ENCODE assay signal across 8 mouse cellular contexts in the genomic region with DNA sequence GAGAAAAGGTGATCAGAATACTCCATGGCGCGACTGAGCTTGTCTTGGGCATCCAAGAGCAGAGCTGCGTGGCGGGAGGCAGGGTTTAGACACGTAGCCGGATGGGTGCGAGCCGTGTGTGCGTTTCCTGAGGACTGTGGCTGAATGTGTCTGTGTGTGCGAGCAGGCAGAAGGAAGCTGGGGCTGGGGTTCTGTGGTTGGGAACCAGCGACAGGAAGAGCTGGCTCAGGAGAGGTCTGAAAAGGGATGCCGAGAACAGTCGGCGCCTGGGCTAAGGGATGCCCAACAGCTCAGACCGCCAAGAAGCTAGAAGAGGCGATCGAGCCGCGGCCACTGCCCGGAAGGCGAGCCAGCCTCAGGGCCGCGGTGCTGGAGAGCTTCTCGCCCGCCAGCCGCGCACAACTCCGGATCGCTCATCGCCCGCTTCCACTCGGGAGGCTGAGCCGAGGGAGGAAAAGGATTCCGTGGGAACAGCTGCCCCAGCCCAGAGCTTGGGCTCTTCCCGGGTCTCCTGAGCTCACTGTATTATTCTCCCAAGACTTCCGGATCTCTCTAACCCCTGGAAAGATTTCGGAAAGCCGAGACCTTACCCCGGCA.
DNase-seq lines count a peak whose midpoint lies in the region; ATAC-seq lines count a peak whose summit lies in the region.

No protein-coding gene starts in this region.

- H3K27ac ChIP-seq in forebrain, embryonic 12.5 days = peak overlapping the region; percentile 91
- no peak overlapping the region for H3K27ac ChIP-seq in intestine, embryonic 16.5 days (ENCODE audit: low read length)
- H3K27ac ChIP-seq in midbrain, embryonic 11.5 days (ENCODE audit: low read depth, low read length) = peak overlapping the region; percentile 22; the same call in 1 of the 2 replicates

- no peak for ATAC-seq in forebrain, embryonic 12.5 days (ENCODE audit: low FRiP score)
- peak; percentile 5; the same call in 1 of the 2 replicates for ATAC-seq in intestine, embryonic 16.5 days
- ATAC-seq in midbrain, embryonic 11.5 days (ENCODE audit: low FRiP score) = no peak

- H3K4me3 ChIP-seq in forebrain, embryonic 12.5 days (replicated peaks) = peak overlapping the region; percentile 73
- H3K4me3 ChIP-seq in intestine, embryonic 16.5 days (ENCODE audit: low read length) = peak overlapping the region; percentile 73
- peak overlapping the region; percentile 68 for H3K4me3 ChIP-seq in midbrain, embryonic 11.5 days (ENCODE audit: low read depth, low read length)

- no peaks in the 10 kb centered on the region for H3K36me3 ChIP-seq in forebrain, embryonic 12.5 days (replicated peaks)
- no peaks in the 10 kb centered on the region for H3K36me3 ChIP-seq in intestine, embryonic 16.5 days (ENCODE audit: control insufficient read depth, insufficient read depth, low read length)
- no peaks in the 10 kb centered on the region for H3K36me3 ChIP-seq in midbrain, embryonic 11.5 days (ENCODE audit: control insufficient read depth, insufficient read depth, low read length)

- peak; percentile 38 to 55 for DNase-seq in cerebellum, adult 18-20 months
- no peak for DNase-seq in cerebellum, postnatal 4 days (ENCODE audit: low spot score in 2 of 2)
- peak; percentile 29 for DNase-seq in ovary, postnatal 36 days (ENCODE audit: low spot score)
- DNase-seq in ovary, postnatal 10 days (ENCODE audit: low spot score) = no peak
- DNase-seq in midbrain, embryonic 11.5 days (ENCODE audit: low spot score, missing footprints) = no peak
- DNase-seq in thymus, postnatal 36 days = peak; percentile 10 to 23

- no peaks in the 10 kb centered on the region for H3K9me3 ChIP-seq in forebrain, embryonic 12.5 days
- H3K9me3 ChIP-seq in intestine, embryonic 16.5 days (ENCODE audit: control insufficient read depth, low read length) = no peaks in the 10 kb centered on the region
- H3K9me3 ChIP-seq in midbrain, embryonic 11.5 days (ENCODE audit: control insufficient read depth, low read length) = no peaks in the 10 kb centered on the region

- H3K4me1 ChIP-seq in forebrain, embryonic 12.5 days = peaks cover 61% of the 10 kb centered on the region
- H3K4me1 ChIP-seq in intestine, embryonic 16.5 days (ENCODE audit: control insufficient read depth, insufficient read depth, low read length) = peaks cover 30% of the 10 kb centered on the region
- peaks cover 23% of the 10 kb centered on the region for H3K4me1 ChIP-seq in midbrain, embryonic 11.5 days (ENCODE audit: control insufficient read depth, insufficient read depth, low read length)

- under 1% methylated on average over 39 of the region's 39 CpGs for WGBS in forebrain, embryonic 12.5 days
- WGBS in intestine, embryonic 16.5 days = under 1% methylated on average over 39 of the region's 39 CpGs
- WGBS in midbrain, embryonic 11.5 days = under 1% methylated on average over 33 of the region's 39 CpGs

- H3K9ac ChIP-seq in forebrain, embryonic 12.5 days = peak overlapping the region; percentile 81
- H3K9ac ChIP-seq in intestine, embryonic 16.5 days (ENCODE audit: low read depth, low read length) = peak overlapping the region; percentile 75
- peak overlapping the region; percentile 83 for H3K9ac ChIP-seq in midbrain, embryonic 11.5 days (ENCODE audit: low read length)

- peaks cover 54% of the 10 kb centered on the region for H3K27me3 ChIP-seq in forebrain, embryonic 12.5 days
- peaks cover 50% of the 10 kb centered on the region for H3K27me3 ChIP-seq in intestine, embryonic 16.5 days (replicated peaks; ENCODE audit: control insufficient read depth, insufficient read depth, low read length)
- H3K27me3 ChIP-seq in midbrain, embryonic 11.5 days (ENCODE audit: control insufficient read depth, insufficient read depth, low read length) = peaks cover 29% of the 10 kb centered on the region

- peak overlapping the region; percentile 97 for H3K4me2 ChIP-seq in forebrain, embryonic 12.5 days
- peak overlapping the region; percentile 100 for H3K4me2 ChIP-seq in intestine, embryonic 16.5 days (ENCODE audit: low read depth, low read length)
- H3K4me2 ChIP-seq in midbrain, embryonic 11.5 days = peak overlapping the region; percentile 98

Comparison
In these comparisons a context has a peak if more than half of its experiments do, and no peak if none do; other contexts are left out.
1. DNase-seq: peak in cerebellum, adult 18-20 months (2 of 2), ovary, postnatal 36 days (single experiment) and thymus, postnatal 36 days (2 of 2); none in cerebellum, postnatal 4 days (0 of 2), ovary, postnatal 10 days (single experiment) and midbrain, embryonic 11.5 days (single experiment).
2. Peak in every context shown above with its lines, with median percentiles within 50 percentile points of each other: H3K4me2 ChIP-seq, H3K4me3 ChIP-seq and H3K9ac ChIP-seq.